11 mouse cellular contexts compared by ENCODE assay signal in genomic region chr1:36595167-36595931, GRCm38 (mm10). TPM values are rescaled to one million over a fixed set of nuclear protein-coding genes. Genes with fewer than 3 reads are reported as not detected.
A peak's percentile ranks its signal among the peaks of the same experiment; 100 is the strongest.
DNase-seq lines count a peak whose midpoint lies in the region; ATAC-seq and TF ChIP-seq lines count a peak whose summit lies in the region.
"Had no signal": no experiment of that assay in that cellular context is flagged by ENCODE, and none has a peak within 500 bp of the region (broad histone marks: within the 10 kb centered on the region; RNA-seq: fewer than 3 reads in every experiment).

No protein-coding gene starts in this region.

- H3K4me3 ChIP-seq in kidney, postnatal 0 days (replicated peaks; ENCODE audit: low read depth, low read length) = no peak overlapping the region
- H3K4me3 ChIP-seq in kidney, adult 2 months (ENCODE audit: insufficient read depth, low read depth, low read length) = no peak overlapping the region
- H3K4me3 ChIP-seq in embryonic facial prominence, embryonic 14.5 days (ENCODE audit: low read depth, low read length) = no peak overlapping the region
- no peak overlapping the region for H3K4me3 ChIP-seq in intestine, embryonic 14.5 days (ENCODE audit: low read depth, low read length)

- ATAC-seq in kidney, postnatal 0 days (replicated peaks; ENCODE audit: low FRiP score, low read depth) = no peak
- ATAC-seq in embryonic facial prominence, embryonic 14.5 days (ENCODE audit: low read depth) = 0 out of 2 replicates have a peak, but pooled peaks have one; percentile 35
- ATAC-seq in intestine, embryonic 14.5 days (replicated peaks; ENCODE audit: low FRiP score, low TSS enrichment, low read depth) = peak; percentile 38

- peak; percentile 39 for TF ChIP-seq CTCF in kidney, postnatal 0 days (IDR thresholded peaks at IDR 0.05; ENCODE audit: low read depth)
- TF ChIP-seq CTCF in kidney, adult 2 months (conservative IDR thresholded peaks at IDR 0.05; ENCODE audit: insufficient read depth, insufficient read length, low read depth, low read length) = no peak

- no peak for DNase-seq in kidney, postnatal 0 days (ENCODE audit: low spot score)
- no peak for DNase-seq in kidney, adult 2 months
- DNase-seq in embryonic facial prominence, embryonic 14.5 days (ENCODE audit: low spot score) = no peak
- no peak for DNase-seq in intestine, embryonic 14.5 days (ENCODE audit: low spot score)
- peak; percentile 29 for DNase-seq in retina, embryonic 14.5 days (ENCODE audit: low spot score)
- DNase-seq in frontal cortex, postnatal 25 days (ENCODE audit: low spot score in 2 of 2) = no peak
- DNase-seq in right cerebral cortex, adult 18-20 months = no peak
- DNase-seq in left cerebral cortex, adult 8-10 months (ENCODE audit: low spot score in 2 of 2) = no peak

- 0 out of 2 replicates have a peak overlapping the region, but pooled peaks have one; percentile 11 for H3K27ac ChIP-seq in kidney, postnatal 0 days
- no peak overlapping the region for H3K27ac ChIP-seq in kidney, adult 2 months (ENCODE audit: insufficient read depth, low read depth, low read length)
- H3K27ac ChIP-seq in embryonic facial prominence, embryonic 14.5 days (replicated peaks; ENCODE audit: low read depth, low read length) = peak overlapping the region; percentile 29; the same call in 1 of the 2 replicates
- H3K27ac ChIP-seq in intestine, embryonic 14.5 days (ENCODE audit: low read depth) = peak overlapping the region; percentile 59

- no peaks in the 10 kb centered on the region for H3K36me3 ChIP-seq in kidney, postnatal 0 days (ENCODE audit: insufficient read depth, low read length)
- H3K36me3 ChIP-seq in kidney, adult 2 months (ENCODE audit: control insufficient read depth, insufficient read depth, low read length) = no peaks in the 10 kb centered on the region
- no peaks in the 10 kb centered on the region for H3K36me3 ChIP-seq in embryonic facial prominence, embryonic 14.5 days (ENCODE audit: control insufficient read depth, insufficient read depth, low read length)
- H3K36me3 ChIP-seq in intestine, embryonic 14.5 days (ENCODE audit: control insufficient read depth, insufficient read depth, low read length) = no peaks in the 10 kb centered on the region

- no peaks in the 10 kb centered on the region for H3K9me3 ChIP-seq in kidney, postnatal 0 days (replicated peaks; ENCODE audit: low read length)
- no peaks in the 10 kb centered on the region for H3K9me3 ChIP-seq in embryonic facial prominence, embryonic 14.5 days (ENCODE audit: control insufficient read depth, low read length)
- no peaks in the 10 kb centered on the region for H3K9me3 ChIP-seq in intestine, embryonic 14.5 days (ENCODE audit: control insufficient read depth, low read length)

- TF ChIP-seq POLR2A in kidney, adult 2 months (IDR thresholded peaks at IDR 0.05; ENCODE audit: low read depth, low read length) = no peak

- H3K9ac ChIP-seq in kidney, postnatal 0 days (ENCODE audit: low read depth, low read length) = no peak overlapping the region
- H3K9ac ChIP-seq in embryonic facial prominence, embryonic 14.5 days (ENCODE audit: low read depth, low read length) = no peak overlapping the region
- H3K9ac ChIP-seq in intestine, embryonic 14.5 days (ENCODE audit: low read length) = no peak overlapping the region

- H3K4me2 ChIP-seq in kidney, postnatal 0 days (ENCODE audit: low read length) = no peak overlapping the region
- H3K4me2 ChIP-seq in embryonic facial prominence, embryonic 14.5 days (ENCODE audit: low read depth, low read length) = no peak overlapping the region
- no peak overlapping the region for H3K4me2 ChIP-seq in intestine, embryonic 14.5 days (ENCODE audit: low read length)

- 56% methylated on average over 10 of the region's 10 CpGs for whole genome bisulfite sequencing in kidney, postnatal 0 days
- 69% methylated on average over 10 of the region's 10 CpGs for WGBS in kidney, adult 2 months
- WGBS in embryonic facial prominence, embryonic 14.5 days = 48% methylated on average over 10 of the region's 10 CpGs
- WGBS in intestine, embryonic 14.5 days = 43% methylated on average over 10 of the region's 10 CpGs

- peaks cover 7% of the 10 kb centered on the region; the same call in 1 of the 2 replicates for H3K4me1 ChIP-seq in kidney, postnatal 0 days (replicated peaks; ENCODE audit: insufficient read depth, low read length)
- 0 out of 2 replicates have a peak, but pooled peaks cover 3% of the 10 kb centered on the region for H3K4me1 ChIP-seq in kidney, adult 2 months (ENCODE audit: control insufficient read depth, insufficient read depth, low read length)
- peaks cover 13% of the 10 kb centered on the region for H3K4me1 ChIP-seq in embryonic facial prominence, embryonic 14.5 days (ENCODE audit: control insufficient read depth, insufficient read depth, low read length)
- peaks cover 16% of the 10 kb centered on the region for H3K4me1 ChIP-seq in intestine, embryonic 14.5 days (replicated peaks; ENCODE audit: control insufficient read depth, insufficient read depth, low read length)

- H3K27me3 ChIP-seq in kidney, postnatal 0 days (ENCODE audit: insufficient read depth, low read length) = no peaks in the 10 kb centered on the region
- no peaks in the 10 kb centered on the region for H3K27me3 ChIP-seq in kidney, adult 2 months (replicated peaks; ENCODE audit: control insufficient read depth, insufficient read depth, low read length)
- H3K27me3 ChIP-seq in embryonic facial prominence, embryonic 14.5 days (replicated peaks; ENCODE audit: control insufficient read depth, insufficient read depth, low read length) = no peaks in the 10 kb centered on the region
- no peaks in the 10 kb centered on the region for H3K27me3 ChIP-seq in intestine, embryonic 14.5 days (replicated peaks; ENCODE audit: control insufficient read depth, insufficient read depth, low read length)

RNA-seq across cellular contexts. Expression of gene Sema4c, which starts 37.2 kb away (rescaled TPM):
- 13.5 and 14.7 TPM in 2 replicates for polyA plus RNA-seq in kidney, postnatal 0 days (2015; fragmentation: Nextera tagmentation; extraction: Ambion mirVana)
- polyA plus RNA-seq in kidney, adult 2 months (2012; rRNA removed) = 8.0 and 9.1 TPM in 2 replicates
- 2.3 and 3.8 TPM in 2 replicates for polyA plus RNA-seq in embryonic facial prominence, embryonic 14.5 days (2014; fragmentation: Nextera tagmentation; extraction: Ambion mirVana)
- polyA plus RNA-seq in intestine, embryonic 14.5 days (2014; fragmentation: Nextera tagmentation; extraction: Ambion mirVana) = 2.8 and 2.9 TPM in 2 replicates
- total RNA-seq in left cerebral cortex, adult 8-10 months (2022) = 10 to 100 TPM; 16.1 to 23.4 (median 19.2) TPM
- total RNA-seq: neutrophil, adult 5-6 weeks had no signal

RNA-seq across cellular contexts. Expression of gene Ankrd39, which starts 48.1 kb away (rescaled TPM):
- 22.0 and 24.6 TPM in 2 replicates for polyA plus RNA-seq in kidney, postnatal 0 days (2015; fragmentation: Nextera tagmentation; extraction: Ambion mirVana)
- 16.8 and 22.6 TPM in 2 replicates for polyA plus RNA-seq in kidney, adult 2 months (2012; rRNA removed)
- polyA plus RNA-seq in embryonic facial prominence, embryonic 14.5 days (2014; fragmentation: Nextera tagmentation; extraction: Ambion mirVana) = 19.5 and 20.0 TPM in 2 replicates
- 25.7 and 28.6 TPM in 2 replicates for polyA plus RNA-seq in intestine, embryonic 14.5 days (2014; fragmentation: Nextera tagmentation; extraction: Ambion mirVana)
- 10 to 100 TPM; 13.1 to 17.0 (median 14.9) TPM for total RNA-seq in left cerebral cortex, adult 8-10 months (2022)

RNA-seq across cellular contexts. Expression of gene Gm42417, which starts 56.1 kb away (rescaled TPM):
- polyA plus RNA-seq in kidney, postnatal 0 days (2015; fragmentation: Nextera tagmentation; extraction: Ambion mirVana) = not detected in 2 replicates
- not detected in 2 replicates for polyA plus RNA-seq in kidney, adult 2 months (2012; rRNA removed)
- not detected in 2 replicates for polyA plus RNA-seq in embryonic facial prominence, embryonic 14.5 days (2014; fragmentation: Nextera tagmentation; extraction: Ambion mirVana)
- polyA plus RNA-seq in intestine, embryonic 14.5 days (2014; fragmentation: Nextera tagmentation; extraction: Ambion mirVana) = 0.99 TPM in 1 of 2 replicates, not detected in the other
- total RNA-seq in left cerebral cortex, adult 8-10 months (2022) = not detected
- total RNA-seq: ES-E14; left cerebral cortex, postnatal 36 days; neutrophil, adult 5-6 weeks had no signal

RNA-seq across cellular contexts. Expression of gene Ankrd23, which starts 58.7 kb away (rescaled TPM):
- 8.7 and 10.9 TPM in 2 replicates for polyA plus RNA-seq in kidney, postnatal 0 days (2015; fragmentation: Nextera tagmentation; extraction: Ambion mirVana)
- polyA plus RNA-seq in kidney, adult 2 months (2012; rRNA removed) = 11.8 and 37.9 TPM in 2 replicates
- polyA plus RNA-seq in embryonic facial prominence, embryonic 14.5 days (2014; fragmentation: Nextera tagmentation; extraction: Ambion mirVana) = 12.3 and 13.2 TPM in 2 replicates
- polyA plus RNA-seq in intestine, embryonic 14.5 days (2014; fragmentation: Nextera tagmentation; extraction: Ambion mirVana) = 11.6 and 14.8 TPM in 2 replicates
- total RNA-seq in left cerebral cortex, adult 8-10 months (2022) = 1 to 10 TPM; 3.9 to 6.0 (median 5.0) TPM
